Mouse (Mus musculus) heart, postnatal 0 days (tissue): ENCODE data around the gene Tmem110.

Experiments used
- CTCF ChIP-seq: IDR thresholded peaks from 2 replicates; pipeline ENCODE4 v1.5.1; 2016; ENCODE audit warnings: antibody characterized with exemption, control low read depth, low read depth
- EP300 ChIP-seq: IDR thresholded peaks from 2 replicates; pipeline ENCODE4 v1.6.1; 2016; ENCODE audit warnings: antibody characterized with exemption, low read depth

- TF ChIP-seq CTCF (peak; percentile 70), EP300 (no peak)
Observed at GRCm38 (mm10) chr14:30880811-30881717, 55.7 kb downstream of the Tmem110 start.
